17 mouse cellular contexts compared by ENCODE assay signal in the genomic region with DNA sequence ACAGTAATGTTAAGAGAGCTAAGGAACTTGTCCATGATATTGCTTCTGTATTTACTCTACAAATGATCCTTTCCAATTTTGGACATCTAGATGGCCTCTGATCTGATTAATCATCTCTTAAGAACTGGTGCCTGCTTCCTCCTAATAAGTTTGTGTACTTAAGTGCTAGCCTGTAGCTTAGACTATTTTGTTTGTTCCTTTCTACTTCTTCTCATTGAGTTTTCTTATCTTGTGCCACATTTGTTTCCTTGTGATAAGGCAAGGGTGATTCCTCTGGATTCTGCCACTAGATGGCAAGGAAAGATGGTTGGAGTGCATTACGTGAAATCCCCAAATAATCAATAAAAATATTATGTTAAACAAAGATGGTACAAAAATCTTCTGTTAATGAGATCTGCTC.
"Had no signal": no experiment of that assay in that cellular context is flagged by ENCODE, and none has a peak within 500 bp of the region (broad histone marks: within the 10 kb centered on the region; RNA-seq: fewer than 3 reads in every experiment).

No protein-coding gene starts in this region.

- DNase-seq: liver, embryonic 13.5 days; liver, postnatal 0 days; lung, embryonic 14.5 days; right cerebral cortex, postnatal 14 days; thymus, adult 2 months; thymus, postnatal 25 days; thymus, postnatal 4 days had no signal

- H3K9me3 ChIP-seq: liver, embryonic 13.5 days; liver, embryonic 15.5 days; midbrain, embryonic 10.5 days; midbrain, embryonic 12.5 days; midbrain, embryonic 15.5 days; neural tube, embryonic 13.5 days; neural tube, embryonic 15.5 days; stomach, embryonic 15.5 days had no signal

- H3K4me1 ChIP-seq: liver, embryonic 13.5 days; liver, embryonic 15.5 days; midbrain, embryonic 10.5 days; midbrain, embryonic 12.5 days; midbrain, embryonic 15.5 days; stomach, embryonic 15.5 days had no signal

- ATAC-seq: liver, postnatal 0 days; midbrain, embryonic 15.5 days had no signal

- H3K9ac ChIP-seq: liver, embryonic 13.5 days; liver, embryonic 15.5 days; liver, postnatal 0 days; lung, embryonic 14.5 days; midbrain, embryonic 12.5 days; midbrain, embryonic 15.5 days; neural tube, embryonic 13.5 days; neural tube, embryonic 15.5 days; stomach, embryonic 15.5 days had no signal

- H3K4me2 ChIP-seq: liver, embryonic 11.5 days; liver, embryonic 13.5 days; liver, embryonic 15.5 days; lung, embryonic 14.5 days; midbrain, embryonic 12.5 days; midbrain, embryonic 15.5 days; neural tube, embryonic 13.5 days; neural tube, embryonic 15.5 days; stomach, embryonic 15.5 days had no signal

- H3K27ac ChIP-seq: liver, embryonic 13.5 days; liver, embryonic 15.5 days; midbrain, embryonic 10.5 days; midbrain, embryonic 12.5 days; midbrain, embryonic 15.5 days; neural tube, embryonic 13.5 days; neural tube, embryonic 15.5 days; stomach, embryonic 15.5 days; stomach, postnatal 0 days had no signal

- H3K27me3 ChIP-seq: liver, embryonic 13.5 days; liver, embryonic 15.5 days; midbrain, embryonic 12.5 days; midbrain, embryonic 15.5 days; neural tube, embryonic 13.5 days; neural tube, embryonic 15.5 days; stomach, embryonic 15.5 days had no signal

- H3K36me3 ChIP-seq: liver, embryonic 13.5 days; liver, embryonic 15.5 days; midbrain, embryonic 10.5 days; midbrain, embryonic 12.5 days; midbrain, embryonic 15.5 days; neural tube, embryonic 13.5 days; neural tube, embryonic 15.5 days; stomach, embryonic 15.5 days had no signal

- H3K4me3 ChIP-seq: liver, embryonic 13.5 days; liver, embryonic 15.5 days; midbrain, embryonic 10.5 days; midbrain, embryonic 12.5 days; midbrain, embryonic 15.5 days; myocyte; neural tube, embryonic 13.5 days; neural tube, embryonic 15.5 days; stomach, embryonic 15.5 days had no signal
